Mouse (Mus musculus) hindbrain, embryonic 10.5 days (tissue): Measurements from ENCODE around the gene Ghr. TPM values are rescaled to one million over a fixed set of nuclear protein-coding genes. Genes with fewer than 3 reads are reported as not detected.

Experiments
- DNase-seq: peaks from one replicate; pipeline ENCODE4 v3.0.0-alpha.2; 2017; ENCODE audit warnings: low spot score
- H3K27ac ChIP-seq: fragments of 300-500 bp; sonication (generic); 2 replicates; pipeline ENCODE4 v1.5.1; 2016; ENCODE audit warnings: mild to moderate bottlenecking, moderate library complexity
- H3K27me3 ChIP-seq: fragments of 300-500 bp; sonication (generic); 2 replicates; pipeline ENCODE4 v1.6.1; 2016; ENCODE audit warnings: mild to moderate bottlenecking; ENCODE audit not compliant: poor library complexity, insufficient read depth, severe bottlenecking
- H3K36me3 ChIP-seq: fragments of 300-500 bp; sonication (generic); 2 replicates; pipeline ENCODE4 v1.6.1; 2016; ENCODE audit warnings: mild to moderate bottlenecking, moderate library complexity
- H3K4me1 ChIP-seq: fragments of 300-500 bp; sonication (generic); replicated peaks from 2 replicates; pipeline ENCODE4 v1.6.1; 2016; ENCODE audit warnings: mild to moderate bottlenecking
- H3K4me3 ChIP-seq: fragments of 300-500 bp; sonication (generic); 2 replicates; pipeline ENCODE4 v1.5.1; 2016; ENCODE audit warnings: mild to moderate bottlenecking, moderate library complexity
- H3K9me3 ChIP-seq: fragments of 300-500 bp; sonication (generic); 2 replicates; pipeline ENCODE4 v1.6.1; 2016; ENCODE audit warnings: mild to moderate bottlenecking, moderate library complexity
- WGBS: fragments of 180-500 bp; shearing (Covaris S2); methylation state at CpG from one replicate; pipeline ENCODE4 v1.1.7; 2016; 5-methylcytosine and 5-hydroxymethylcytosine counted together
- polyA plus RNA-seq: library from polyadenylated mRNA; unstranded; fragments of >200 nt; fragmentation: Nextera tagmentation; extraction: Ambion mirVana; gene quantifications from 2 replicates; pipeline ENCODE4 v1.2.1, GENCODE M21; 2016

Ghr gene
- polyA plus RNA-seq, 1 experiment from 2014 or later, result 13.5 TPM

DNA sequence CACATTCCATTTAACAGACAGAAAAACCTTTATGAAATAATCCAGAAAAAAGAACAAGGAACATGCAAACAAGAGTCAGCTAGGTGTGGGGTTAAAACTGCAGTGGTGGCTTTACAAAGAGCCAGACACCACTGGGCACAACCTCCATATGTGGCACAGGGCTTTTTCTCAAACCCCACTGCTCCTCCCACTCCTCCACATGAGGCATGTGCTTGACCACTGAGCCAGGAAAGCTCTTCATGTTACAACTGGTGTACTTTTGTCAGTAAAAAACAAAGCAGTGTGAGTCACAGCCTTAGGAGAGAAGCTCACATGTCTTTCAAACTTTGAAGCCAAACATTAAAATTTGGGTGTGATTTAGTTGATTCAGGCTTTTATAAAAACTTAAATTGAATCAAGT is 302.1 kb downstream of the Ghr start:
- Histone ChIP-seq H3K9me3 (no peaks in the 10 kb centered on the region), H3K27me3 (no peaks in the 10 kb centered on the region), H3K27ac (no peak overlapping the region), H3K4me3 (no peak overlapping the region), H3K36me3 (peaks cover 9% of the 10 kb centered on the region; the same call in 1 of the 2 replicates), H3K4me1 (no peaks in the 10 kb centered on the region)
- DNase-seq, result no peak

DNA sequence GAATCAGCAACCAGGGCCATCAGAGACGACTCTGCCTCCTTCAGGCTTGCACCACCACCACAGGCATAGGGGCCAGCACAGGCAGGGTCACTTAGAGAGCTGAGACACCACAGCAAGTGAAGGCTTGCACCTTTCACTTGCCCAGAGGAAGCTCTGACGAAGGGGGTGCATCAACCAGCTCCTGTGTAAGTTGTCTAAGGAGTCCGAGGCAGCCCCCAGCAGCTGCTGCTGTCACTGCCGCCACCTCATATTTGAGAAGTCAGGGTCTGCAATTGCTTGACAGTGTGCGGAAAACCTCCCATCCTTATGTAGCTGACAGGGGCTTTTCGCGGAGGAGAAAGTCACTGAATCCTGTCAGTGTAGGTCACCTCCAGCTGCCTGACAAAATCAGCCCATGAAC is 304.1 kb downstream of the Ghr start:
- Histone ChIP-seq H3K27me3 (no peaks in the 10 kb centered on the region), H3K27ac (no peak overlapping the region), H3K4me3 (no peak overlapping the region), H3K4me1 (no peaks in the 10 kb centered on the region), H3K9me3 (no peaks in the 10 kb centered on the region), H3K36me3 (peaks cover 9% of the 10 kb centered on the region; the same call in 1 of the 2 replicates)
- DNase-seq, result no peak
- WGBS, result 85% methylated on average over 7 of the region's 7 CpGs

DNA sequence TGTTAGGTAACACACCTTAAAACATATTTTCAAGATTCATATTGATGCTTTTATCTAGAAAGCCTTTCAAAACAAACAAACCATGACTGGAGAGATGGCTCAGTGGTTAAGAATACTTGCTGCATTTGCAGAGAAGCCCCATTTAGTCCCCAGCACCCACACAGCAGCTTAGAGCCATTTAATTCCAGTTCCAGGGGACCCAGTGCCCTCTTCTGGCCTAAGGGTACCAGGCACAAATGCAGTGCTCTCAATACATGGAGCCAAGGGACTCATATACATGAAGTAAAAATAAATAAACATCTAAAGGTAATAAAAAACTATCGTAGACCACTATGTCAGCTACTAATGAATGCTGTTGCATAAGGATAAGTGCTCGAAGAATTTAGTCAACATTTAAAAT is 305.9 kb downstream of the Ghr start:
- Histone ChIP-seq H3K9me3 (no peaks in the 10 kb centered on the region), H3K36me3 (peaks cover 9% of the 10 kb centered on the region; the same call in 1 of the 2 replicates), H3K27me3 (no peaks in the 10 kb centered on the region), H3K27ac (no peak overlapping the region), H3K4me1 (no peaks in the 10 kb centered on the region), H3K4me3 (no peak overlapping the region)
- WGBS, result 98% methylated on average over 2 of the region's 2 CpGs
- DNase-seq, result no peak

DNA sequence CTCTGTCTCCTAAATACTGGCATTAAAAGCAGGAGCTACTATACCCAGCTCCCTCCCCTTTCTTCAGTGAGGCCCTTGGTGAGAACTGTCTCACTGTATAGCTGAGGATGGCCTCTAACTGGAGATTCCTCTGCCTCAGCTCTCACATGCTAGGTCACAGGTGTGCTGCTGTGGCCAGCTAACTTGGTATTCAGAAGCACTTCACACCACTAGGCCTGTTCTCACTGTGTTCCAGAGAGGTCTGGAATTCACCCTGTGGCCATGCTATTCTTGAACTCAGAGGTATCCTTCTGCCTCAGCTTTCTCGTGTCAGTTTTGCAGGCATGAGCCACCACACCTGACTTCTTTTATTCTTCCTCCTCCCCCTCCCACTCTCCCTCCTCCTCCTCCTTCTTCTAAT is 310.1 kb downstream of the Ghr start:
- H3K4me1 ChIP-seq, result peaks cover 21% of the 10 kb centered on the region; the same call in 1 of the 2 replicates
- no peaks in the 10 kb centered on the region for H3K9me3 ChIP-seq
- DNase-seq, result no peak
- WGBS, result 80% methylated on average over 1 of the region's 1 CpGs
- no peaks in the 10 kb centered on the region for H3K27me3 ChIP-seq
- no peak overlapping the region for H3K27ac ChIP-seq
- H3K4me3 ChIP-seq, result no peak overlapping the region
- H3K36me3 ChIP-seq, result 0 out of 2 replicates have a peak, but pooled peaks cover 4% of the 10 kb centered on the region

DNA sequence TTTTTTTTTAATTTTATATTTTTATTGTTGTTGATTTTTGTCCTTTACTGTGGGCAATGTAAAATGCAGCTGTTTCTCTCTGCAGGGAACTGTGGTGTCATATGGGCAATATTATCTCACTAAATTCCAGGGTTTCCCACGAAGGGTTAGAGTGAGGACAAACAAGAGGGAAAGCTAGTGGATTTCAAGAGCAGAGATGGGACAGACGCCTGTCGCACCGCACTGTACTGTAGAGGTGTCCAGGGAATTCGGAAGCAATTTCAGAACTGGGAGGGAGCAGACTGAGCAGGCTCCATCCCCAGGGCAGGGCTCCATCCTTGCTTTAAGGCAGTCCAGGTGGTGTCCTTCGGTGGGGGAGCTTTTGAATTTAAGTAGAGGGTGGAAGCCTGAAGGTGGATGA is 312.1 kb downstream of the Ghr start:
- no peaks in the 10 kb centered on the region for H3K36me3 ChIP-seq
- peak overlapping the region; percentile 93 for H3K27ac ChIP-seq
- H3K4me1 ChIP-seq, result peaks cover 21% of the 10 kb centered on the region; the same call in 1 of the 2 replicates
- no peak for DNase-seq
- 40% methylated on average over 6 of the region's 6 CpGs for WGBS
- no peaks in the 10 kb centered on the region for H3K9me3 ChIP-seq
- no peaks in the 10 kb centered on the region for H3K27me3 ChIP-seq
- peak overlapping the region; percentile 49 for H3K4me3 ChIP-seq

DNA sequence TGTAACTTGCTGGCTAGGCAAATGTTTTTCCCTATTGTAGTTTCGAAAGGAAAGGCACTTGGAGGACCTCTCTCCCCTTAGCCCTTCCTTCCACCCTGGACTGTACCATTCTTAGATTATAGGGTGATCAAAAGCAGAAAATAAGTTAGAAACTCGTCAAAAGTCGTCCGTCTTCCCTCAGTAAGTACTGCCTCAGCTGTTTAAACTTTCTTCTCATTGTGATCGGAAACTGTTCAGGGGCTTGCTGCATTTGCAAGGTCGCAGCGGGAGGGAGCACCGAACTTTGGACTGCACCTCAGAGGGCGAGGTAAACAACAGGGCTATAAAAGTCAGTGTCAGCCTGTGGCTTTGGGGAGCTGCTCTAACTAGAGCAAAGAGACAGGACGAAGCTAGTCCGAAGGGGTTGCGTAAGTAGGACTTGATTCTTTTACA is 312.6 kb downstream of the Ghr start:
- WGBS, result 2% methylated on average over 12 of the region's 12 CpGs
- Histone ChIP-seq H3K4me1 (peaks cover 21% of the 10 kb centered on the region; the same call in 1 of the 2 replicates), H3K4me3 (peak overlapping the region; percentile 49), H3K36me3 (no peaks in the 10 kb centered on the region), H3K27ac (peak overlapping the region; percentile 93), H3K27me3 (no peaks in the 10 kb centered on the region), H3K9me3 (no peaks in the 10 kb centered on the region)
- peak; percentile 71 for DNase-seq

DNA sequence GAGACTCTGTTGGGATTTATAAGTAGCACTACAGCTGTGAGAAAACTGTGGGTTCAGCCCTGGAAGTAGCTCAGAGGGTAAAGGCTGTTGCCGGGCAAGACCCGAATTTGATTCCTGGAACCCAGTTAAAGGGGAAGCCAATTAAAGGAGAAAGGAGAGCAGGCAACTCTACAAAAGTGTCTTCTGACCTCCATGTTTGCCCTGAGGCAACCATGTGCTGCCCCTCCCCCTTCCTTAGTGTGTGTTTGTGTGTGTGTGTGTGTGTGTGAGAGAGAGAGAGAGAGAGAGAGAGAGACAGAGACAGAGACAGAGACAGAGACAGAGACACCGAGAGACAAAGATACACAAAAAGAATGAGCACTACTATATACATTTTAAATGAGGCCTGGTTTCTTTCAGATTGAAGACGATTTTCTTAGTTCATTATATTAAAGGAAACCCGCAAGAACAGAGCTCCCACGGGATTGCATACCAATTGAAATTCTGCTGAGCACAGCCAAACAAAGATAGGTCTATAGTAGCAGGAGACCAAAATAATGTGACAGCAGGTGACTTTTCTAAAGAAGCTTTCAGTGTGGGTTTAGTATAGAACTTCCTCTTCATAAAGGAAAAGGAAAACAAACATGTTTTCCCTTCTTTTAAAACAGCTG is 313.2 kb downstream of the Ghr start:
- WGBS, result 18% methylated on average over 6 of the region's 6 CpGs
- peak; percentile 46 for DNase-seq
- H3K4me1 ChIP-seq, result peaks cover 21% of the 10 kb centered on the region; the same call in 1 of the 2 replicates
- peak overlapping the region; percentile 93 for H3K27ac ChIP-seq
- H3K4me3 ChIP-seq, result peak overlapping the region; percentile 49
- H3K27me3 ChIP-seq, result no peaks in the 10 kb centered on the region
- no peaks in the 10 kb centered on the region for H3K36me3 ChIP-seq
- H3K9me3 ChIP-seq, result no peaks in the 10 kb centered on the region

DNA sequence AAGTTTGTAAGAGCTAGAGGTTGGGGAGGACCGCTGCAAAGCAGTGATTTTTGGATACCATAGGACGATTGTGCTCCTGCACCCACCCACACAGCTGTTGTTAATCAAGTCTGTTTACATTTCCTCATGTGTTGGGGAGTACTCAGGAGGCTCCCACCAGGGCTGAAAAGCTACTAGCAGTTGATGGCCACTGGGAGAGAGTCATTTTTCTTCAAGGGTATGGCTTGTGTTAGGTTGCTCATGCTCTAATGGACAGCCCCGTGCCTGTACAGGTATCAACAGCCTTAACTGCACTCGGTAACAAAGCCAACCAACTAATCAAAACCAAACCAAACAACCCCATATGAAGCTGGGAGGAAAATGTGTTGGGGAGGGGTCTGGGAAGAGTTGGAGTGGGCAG is 313.8 kb downstream of the Ghr start:
- Histone ChIP-seq H3K27me3 (no peaks in the 10 kb centered on the region), H3K36me3 (no peaks in the 10 kb centered on the region), H3K4me1 (peaks cover 21% of the 10 kb centered on the region; the same call in 1 of the 2 replicates), H3K9me3 (no peaks in the 10 kb centered on the region), H3K27ac (peak overlapping the region; percentile 93), H3K4me3 (no peak overlapping the region)
- 68% methylated on average over 4 of the region's 4 CpGs for WGBS
- DNase-seq, result peak; percentile 15

DNA sequence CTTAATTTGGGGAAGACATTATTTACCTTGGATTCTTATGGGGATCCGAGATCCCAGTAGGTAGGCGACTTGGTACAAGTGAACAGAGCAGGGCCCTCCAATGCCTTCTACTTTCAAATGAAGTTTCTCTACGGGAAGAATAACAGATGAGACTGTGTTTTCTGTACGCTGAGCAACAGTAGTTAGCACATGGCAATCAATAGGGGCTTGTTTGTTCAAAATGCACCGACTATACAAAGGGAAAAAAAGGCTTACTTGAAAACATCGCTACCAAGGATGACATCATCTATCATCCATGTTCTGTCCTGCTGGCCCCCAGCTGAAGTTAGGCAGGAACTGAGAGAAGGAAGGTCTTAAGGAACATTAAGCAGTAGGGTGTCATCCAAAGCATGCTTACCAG is 315.0 kb downstream of the Ghr start, which contains the start of gene Selenop:
Selenop (plus strand) TSS at position 301 of the 400 bp plus-strand sequence.
- DNase-seq, result no peak
- no peak within 1 kb of the TSS for H3K27ac ChIP-seq
- peaks cover 21% of the 10 kb centered on the region; the same call in 1 of the 2 replicates for H3K4me1 ChIP-seq
- no peak within 1 kb of the TSS for H3K4me3 ChIP-seq
- WGBS, result 86% methylated on average over 6 of the region's 6 CpGs
- no peaks in the 10 kb centered on the region for H3K36me3 ChIP-seq
- no peaks in the 10 kb centered on the region for H3K9me3 ChIP-seq
- no peaks in the 10 kb centered on the region for H3K27me3 ChIP-seq
